Mouse (Mus musculus): ENCODE measurements around the gene Ercc6l.
"Not testable (repeated sequence)": the region's sequence is repeated elsewhere in the genome, so short reads cannot be mapped to it uniquely, and the experiment has no call there.

Gene Ercc6l

GRCm38 (mm10) chrX:102115676-102116075, 41.2 kb downstream of the Ercc6l start:
- no peak for DNase-seq (ENCODE audit: extremely low read depth, insufficient read length, low spot score)

- not testable (repeated sequence) for DNase-seq (ENCODE audit: extremely low read depth, insufficient read length, low spot score)
Observed at GRCm38 (mm10) chrX:102109349-102109748, 47.5 kb downstream of the Ercc6l start.

- not testable (repeated sequence) for DNase-seq (ENCODE audit: extremely low read depth, insufficient read length, low spot score)
Observed at GRCm38 (mm10) chrX:102103830-102104229, 53.1 kb downstream of the Ercc6l start.

- no peak for DNase-seq (ENCODE audit: extremely low read depth, insufficient read length, low spot score)
Observed at GRCm38 (mm10) chrX:102101886-102102285, 55.0 kb downstream of the Ercc6l start.

- DNase-seq (ENCODE audit: extremely low read depth, insufficient read length, low spot score): no peak
Observed at GRCm38 (mm10) chrX:102094381-102094904, 62.4 kb downstream of the Ercc6l start.

Measured in 3134 (cell line).